18 mouse cellular contexts compared by ENCODE assay signal in genomic region chrX:133629538-133629937, GRCm38 (mm10). TPM values are rescaled to one million over a fixed set of nuclear protein-coding genes. Genes with fewer than 3 reads are reported as not detected.
DNase-seq lines count a peak whose midpoint lies in the region; ATAC-seq and TF ChIP-seq lines count a peak whose summit lies in the region.
"Had no signal": no experiment of that assay in that cellular context is flagged by ENCODE, and none has a peak within 500 bp of the region (broad histone marks: within the 10 kb centered on the region; RNA-seq: fewer than 3 reads in every experiment).

No protein-coding gene starts in this region.

- H3K4me2 ChIP-seq in heart, embryonic 12.5 days: no peak overlapping the region
- H3K4me2 ChIP-seq in lung, embryonic 14.5 days: no peak overlapping the region
- no peak overlapping the region for H3K4me2 ChIP-seq in midbrain, embryonic 13.5 days (replicated peaks)
- H3K4me2 ChIP-seq: liver, embryonic 12.5 days; midbrain, embryonic 12.5 days had no signal

- peak; percentile 49 for DNase-seq in heart, adult 8-10 months (ENCODE audit: low spot score)
- peak; percentile 24 for DNase-seq in urinary bladder, postnatal 14 days (ENCODE audit: low spot score)
- DNase-seq in urinary bladder, adult 2 months (ENCODE audit: low spot score): no peak
- peak; percentile 23 for DNase-seq in lung, embryonic 14.5 days
- peak; percentile 25 for DNase-seq in skeletal muscle tissue, adult 2 months (ENCODE audit: low read depth, low spot score)
- no peak for DNase-seq in embryo, embryonic 10.5 days (ENCODE audit: low spot score)
- DNase-seq: adrenal gland, adult 2 months; cerebellum, adult 9-11 months; kidney, adult 2 months; spleen, adult 18-20 months; thymus, adult 18-20 months had no signal

- no peak overlapping the region for H3K27ac ChIP-seq in heart, embryonic 12.5 days (ENCODE audit: poor library complexity, severe bottlenecking)
- H3K27ac ChIP-seq in lung, embryonic 14.5 days (ENCODE audit: low read depth): no peak overlapping the region
- no peak overlapping the region for H3K27ac ChIP-seq in midbrain, embryonic 13.5 days
- H3K27ac ChIP-seq: forebrain, embryonic 10.5 days; liver, embryonic 12.5 days; macrophage; midbrain, embryonic 12.5 days had no signal

- H3K9me3 ChIP-seq in heart, embryonic 12.5 days (replicated peaks): no peaks in the 10 kb centered on the region
- H3K9me3 ChIP-seq in lung, embryonic 14.5 days (ENCODE audit: low read depth, low read length): no peaks in the 10 kb centered on the region
- H3K9me3 ChIP-seq in midbrain, embryonic 13.5 days: no peaks in the 10 kb centered on the region
- H3K9me3 ChIP-seq: forebrain, embryonic 10.5 days; liver, embryonic 12.5 days; midbrain, embryonic 12.5 days had no signal

- no peak overlapping the region for H3K4me3 ChIP-seq in heart, embryonic 12.5 days
- no peak overlapping the region for H3K4me3 ChIP-seq in lung, embryonic 14.5 days (ENCODE audit: low read depth, low read length)
- H3K4me3 ChIP-seq in midbrain, embryonic 13.5 days (replicated peaks): no peak overlapping the region
- H3K4me3 ChIP-seq: forebrain, embryonic 10.5 days; liver, embryonic 12.5 days; midbrain, embryonic 12.5 days had no signal

- WGBS in heart, embryonic 12.5 days: 68% methylated on average over 8 of the region's 8 CpGs
- 57% methylated on average over 8 of the region's 8 CpGs for WGBS in lung, embryonic 14.5 days
- WGBS in midbrain, embryonic 13.5 days: 88% methylated on average over 8 of the region's 8 CpGs

- no peaks in the 10 kb centered on the region for H3K4me1 ChIP-seq in heart, embryonic 12.5 days (replicated peaks)
- H3K4me1 ChIP-seq in lung, embryonic 14.5 days (ENCODE audit: insufficient read depth): no peaks in the 10 kb centered on the region
- no peaks in the 10 kb centered on the region for H3K4me1 ChIP-seq in midbrain, embryonic 13.5 days (replicated peaks)
- H3K4me1 ChIP-seq: forebrain, embryonic 10.5 days; liver, embryonic 12.5 days; midbrain, embryonic 12.5 days had no signal

- H3K27me3 ChIP-seq in heart, embryonic 12.5 days (replicated peaks): no peaks in the 10 kb centered on the region
- no peaks in the 10 kb centered on the region for H3K27me3 ChIP-seq in lung, embryonic 14.5 days (ENCODE audit: insufficient read depth, low read length)
- H3K27me3 ChIP-seq in midbrain, embryonic 13.5 days: peaks cover 3% of the 10 kb centered on the region; the same call in 1 of the 2 replicates
- H3K27me3 ChIP-seq: liver, embryonic 12.5 days; midbrain, embryonic 12.5 days had no signal

- no peak overlapping the region for H3K9ac ChIP-seq in heart, embryonic 12.5 days
- no peak overlapping the region for H3K9ac ChIP-seq in lung, embryonic 14.5 days
- H3K9ac ChIP-seq in midbrain, embryonic 13.5 days (replicated peaks): no peak overlapping the region
- H3K9ac ChIP-seq: liver, embryonic 12.5 days; midbrain, embryonic 12.5 days had no signal

- no peak for ATAC-seq in heart, embryonic 12.5 days (ENCODE audit: insufficient number of reproducible peaks, low FRiP score)
- ATAC-seq in lung, embryonic 14.5 days (ENCODE audit: insufficient read depth): no peak
- no peak for ATAC-seq in midbrain, embryonic 13.5 days
- ATAC-seq: liver, embryonic 12.5 days had no signal

- TF ChIP-seq CTCF in lung, embryonic 14.5 days (IDR thresholded peaks at IDR 0.05; ENCODE audit: low read depth): no peak

- H3K36me3 ChIP-seq in heart, embryonic 12.5 days: no peaks in the 10 kb centered on the region
- no peaks in the 10 kb centered on the region for H3K36me3 ChIP-seq in lung, embryonic 14.5 days (ENCODE audit: insufficient read depth)
- 0 out of 2 replicates have a peak, but pooled peaks cover 5% of the 10 kb centered on the region for H3K36me3 ChIP-seq in midbrain, embryonic 13.5 days
- H3K36me3 ChIP-seq: liver, embryonic 12.5 days; midbrain, embryonic 12.5 days had no signal

RNA-seq across cellular contexts. Expression of gene Pcdh19, which starts 59.2 kb away (rescaled TPM):
- 10 to 100 TPM in 3 of 4 experiments, 1 to 10 TPM in 1; 8.4 to 13.0 (median 10.4) TPM for total RNA-seq in heart, adult 8-10 months (2022)
- 0.17 and 0.20 TPM in 2 replicates for polyA plus RNA-seq in heart, embryonic 12.5 days (2016; fragmentation: Nextera tagmentation; extraction: Ambion mirVana)
- polyA plus RNA-seq in urinary bladder, adult 2 months (2012; rRNA removed): 1.4 and 1.9 TPM in 2 replicates
- 1.2 and 1.9 TPM in 2 replicates for polyA plus RNA-seq in lung, embryonic 14.5 days (2014; fragmentation: Nextera tagmentation; extraction: Ambion mirVana)
- polyA plus RNA-seq in midbrain, embryonic 13.5 days (2015; fragmentation: Nextera tagmentation; extraction: Ambion mirVana): 14.4 and 15.2 TPM in 2 replicates
- total RNA-seq: hematopoietic stem cell, adult 5-6 weeks had no signal
- polyA plus RNA-seq: macrophage had no signal

Comparison
In these comparisons a context has a peak if more than half of its experiments do, and no peak if none do; other contexts are left out.
1. DNase-seq: peak in heart, adult 8-10 months (single experiment), urinary bladder, postnatal 14 days (single experiment), lung, embryonic 14.5 days (single experiment) and skeletal muscle tissue, adult 2 months (single experiment); none in urinary bladder, adult 2 months (single experiment) and embryo, embryonic 10.5 days (single experiment).